Mouse (Mus musculus) forebrain, embryonic 11.5 days (tissue): ENCODE results near the gene Nup133. TPM values are rescaled to one million over a fixed set of nuclear protein-coding genes. Genes with fewer than 3 reads are reported as not detected.
A peak's percentile ranks its signal among the peaks of the same experiment; 100 is the strongest.

Experiments used
- ATAC-seq: fragments of 200-750 bp; cut with Nextera tagmentation; replicated peaks from 2 replicates; pipeline ENCODE4 v1.8.0; 2017; ENCODE audit warnings: moderate TSS enrichment; ENCODE audit not compliant: low FRiP score
- DNase-seq: peaks from one replicate; pipeline ENCODE4 v3.0.0-alpha.2; 2017; ENCODE audit warnings: low spot score
- H3K27ac ChIP-seq: fragments of 300-500 bp; sonication (generic); 2 replicates; pipeline ENCODE4 v1.5.1; 2014; ENCODE audit warnings: low read depth, low read length
- H3K27me3 ChIP-seq: fragments of 300-500 bp; sonication (generic); 2 replicates; pipeline ENCODE4 v1.6.1; 2014; ENCODE audit warnings: mild to moderate bottlenecking, low read length, mixed read lengths; ENCODE audit not compliant: control insufficient read depth, insufficient read depth
- H3K36me3 ChIP-seq: fragments of 300-500 bp; sonication (generic); 2 replicates; pipeline ENCODE4 v1.6.1; 2014; ENCODE audit warnings: mild to moderate bottlenecking, low read length, moderate library complexity, mixed read lengths; ENCODE audit not compliant: control insufficient read depth, insufficient read depth
- H3K4me1 ChIP-seq: fragments of 300-500 bp; sonication (generic); replicated peaks from 2 replicates; pipeline ENCODE4 v1.6.1; 2014; ENCODE audit warnings: low read length, mixed read lengths; ENCODE audit not compliant: control insufficient read depth, insufficient read depth
- H3K4me2 ChIP-seq: fragments of 300-500 bp; sonication (generic); 2 replicates; pipeline ENCODE4 v1.6.1; 2014; ENCODE audit warnings: low read depth, mild to moderate bottlenecking, low read length, moderate library complexity, mixed read lengths; ENCODE audit not compliant: severe bottlenecking
- H3K4me3 ChIP-seq: fragments of 300-500 bp; sonication (generic); 2 replicates; pipeline ENCODE4 v1.5.1; 2014; ENCODE audit warnings: low read depth, low read length
- H3K9ac ChIP-seq: fragments of 300-500 bp; sonication (generic); 2 replicates; pipeline ENCODE4 v1.6.1; 2014; ENCODE audit warnings: low read length
- H3K9me3 ChIP-seq: fragments of 300-500 bp; sonication (generic); 2 replicates; pipeline ENCODE4 v1.6.1; 2016; ENCODE audit warnings: low read length, mixed read lengths; ENCODE audit not compliant: control insufficient read depth
- WGBS: fragments of 180-500 bp; shearing (Covaris S2); extraction: QIAGEN DNeasy Blood & Tissue Kit; methylation state at CpG from one replicate; pipeline ENCODE4 v1.1.7; 2014; 5-methylcytosine and 5-hydroxymethylcytosine counted together
- polyA plus RNA-seq: library from polyadenylated mRNA; unstranded; fragments of >200 nt; fragmentation: Nextera tagmentation; extraction: Ambion mirVana; gene quantifications from 2 replicates; pipeline ENCODE4 v1.2.1, GENCODE M21; 2014

Nup133 gene
- polyA plus RNA-seq, 1 experiment from 2014 or later: 60.6 TPM

DNA sequence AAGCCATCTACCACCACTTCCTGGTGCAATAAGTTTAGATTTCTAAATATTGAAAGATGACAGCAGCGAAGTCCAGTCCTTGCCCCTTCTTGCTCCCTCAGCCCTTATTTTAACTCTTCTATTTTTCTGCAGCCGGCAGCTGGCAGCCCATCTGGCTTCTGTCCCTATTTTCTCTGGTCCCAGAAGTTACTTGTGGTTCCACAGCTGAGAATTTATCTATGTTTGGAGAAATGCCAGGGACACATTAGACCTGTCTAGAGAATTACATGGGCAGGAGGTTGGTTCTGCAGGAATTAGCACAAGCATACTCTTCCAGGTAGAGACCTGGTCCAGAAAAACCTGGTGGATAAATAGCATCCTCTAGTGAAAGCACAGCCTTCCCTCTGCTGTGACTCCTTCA lies 71.2 kb downstream of the Nup133 start:
- WGBS: 85% methylated on average over 2 of the region's 2 CpGs
- Histone ChIP-seq H3K27me3 (no peaks in the 10 kb centered on the region), H3K4me2 (no peak overlapping the region), H3K9ac (no peak overlapping the region), H3K4me1 (no peaks in the 10 kb centered on the region), H3K9me3 (no peaks in the 10 kb centered on the region), H3K36me3 (no peaks in the 10 kb centered on the region), H3K27ac (no peak overlapping the region), H3K4me3 (no peak overlapping the region)
- ATAC-seq (no peak), DNase-seq (no peak)

DNA sequence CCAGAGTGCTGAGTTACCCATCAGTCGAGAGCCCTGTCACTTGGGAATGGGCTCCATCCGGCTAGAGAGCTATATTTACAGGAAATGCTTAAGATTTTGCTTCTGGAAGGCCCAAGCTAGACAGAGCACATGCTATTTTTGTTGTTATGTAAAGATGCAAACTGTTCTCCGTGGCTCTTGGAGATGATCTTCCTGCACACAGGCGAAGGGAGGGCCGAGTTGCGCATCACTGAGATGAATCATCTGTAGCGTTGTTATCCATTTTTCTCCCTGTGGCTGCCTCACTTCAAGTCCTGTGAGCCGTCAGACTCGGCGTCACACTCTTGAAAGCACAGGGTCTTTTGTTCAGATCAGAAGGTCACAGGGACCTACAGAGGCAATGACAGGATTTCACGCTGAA lies 74.7 kb downstream of the Nup133 start:
- WGBS: 85% methylated on average over 11 of the region's 11 CpGs
- Histone ChIP-seq H3K4me2 (no peak overlapping the region), H3K9me3 (no peaks in the 10 kb centered on the region), H3K4me3 (no peak overlapping the region), H3K27ac (no peak overlapping the region), H3K4me1 (no peaks in the 10 kb centered on the region), H3K36me3 (no peaks in the 10 kb centered on the region), H3K9ac (no peak overlapping the region), H3K27me3 (no peaks in the 10 kb centered on the region)
- DNase-seq (no peak), ATAC-seq (no peak)

DNA sequence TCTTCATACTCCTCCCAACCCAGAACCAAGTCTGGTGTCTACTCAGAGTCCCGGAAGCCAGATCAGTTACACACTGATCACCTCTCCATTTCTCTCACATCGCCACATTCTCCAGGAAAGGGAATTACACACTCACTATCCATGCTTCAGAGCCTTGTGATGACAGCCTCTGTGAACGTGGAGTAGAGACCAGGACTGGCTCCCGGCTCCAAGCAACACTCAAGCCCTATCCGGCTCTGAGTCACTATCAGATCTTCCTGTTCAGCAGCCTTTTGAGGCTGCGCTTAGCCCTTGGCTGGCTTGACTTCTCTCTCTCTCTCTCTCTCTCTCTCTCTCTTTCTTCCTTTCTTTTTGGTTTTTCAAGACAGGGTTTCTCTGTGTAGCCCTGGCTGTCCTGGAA lies 75.7 kb downstream of the Nup133 start:
- ATAC-seq (no peak), DNase-seq (no peak)
- no peaks in the 10 kb centered on the region for H3K4me1 ChIP-seq
- H3K4me2 ChIP-seq: no peak overlapping the region
- H3K27ac ChIP-seq: no peak overlapping the region
- no peak overlapping the region for H3K9ac ChIP-seq
- 86% methylated on average over 6 of the region's 6 CpGs for WGBS
- no peaks in the 10 kb centered on the region for H3K9me3 ChIP-seq
- no peaks in the 10 kb centered on the region for H3K36me3 ChIP-seq
- no peaks in the 10 kb centered on the region for H3K27me3 ChIP-seq
- no peak overlapping the region for H3K4me3 ChIP-seq

DNA sequence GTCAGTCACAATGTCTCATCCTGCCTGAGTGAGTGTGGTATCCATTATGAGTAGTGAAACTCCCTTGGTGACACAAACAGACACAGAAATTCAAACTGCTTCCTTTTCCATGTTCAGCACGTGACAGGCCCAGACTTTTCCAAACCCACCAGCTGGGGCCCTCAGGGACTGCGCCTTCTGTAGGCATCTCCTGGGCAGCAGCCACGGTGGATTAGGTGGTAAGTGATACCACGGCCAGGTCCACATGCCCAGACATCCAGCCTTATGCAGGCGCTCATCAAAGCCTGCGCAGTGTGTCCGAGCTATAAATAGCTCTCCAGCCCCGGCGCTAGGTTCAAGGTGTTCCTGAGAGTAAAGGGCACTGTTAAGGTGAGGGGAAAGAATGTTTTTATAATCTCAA lies 77.0 kb downstream of the Nup133 start:
- Histone ChIP-seq H3K27me3 (no peaks in the 10 kb centered on the region), H3K4me1 (no peaks in the 10 kb centered on the region), H3K36me3 (no peaks in the 10 kb centered on the region), H3K4me2 (no peak overlapping the region), H3K9me3 (no peaks in the 10 kb centered on the region), H3K9ac (no peak overlapping the region), H3K27ac (no peak overlapping the region), H3K4me3 (no peak overlapping the region)
- WGBS: 81% methylated on average over 9 of the region's 9 CpGs
- ATAC-seq: no peak
- no peak for DNase-seq

DNA sequence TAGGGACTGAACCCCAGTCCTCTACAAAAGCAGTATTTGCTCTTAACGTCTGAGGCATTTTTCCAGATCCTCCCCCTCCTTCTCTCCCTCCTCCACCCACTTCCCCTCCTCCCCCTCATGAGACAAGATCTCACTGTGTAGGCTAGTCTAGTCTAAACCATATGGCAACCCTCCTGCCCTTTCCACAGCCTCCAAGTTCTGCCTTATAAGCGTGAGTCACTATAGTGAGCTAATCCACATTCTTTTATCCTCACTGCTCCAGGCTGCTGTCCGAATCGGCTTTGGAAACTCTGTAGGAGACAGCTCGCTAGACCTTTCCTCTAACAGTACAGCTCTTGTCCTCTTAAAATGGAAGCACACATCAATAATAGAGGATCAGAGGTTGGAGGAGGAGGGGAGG lies 82.1 kb downstream of the Nup133 start:
- WGBS: 21% methylated on average over 5 of the region's 5 CpGs
- Histone ChIP-seq H3K36me3 (no peaks in the 10 kb centered on the region), H3K4me1 (0 out of 2 replicates have a peak, but pooled peaks cover 2% of the 10 kb centered on the region), H3K4me2 (no peak overlapping the region), H3K9ac (no peak overlapping the region), H3K27me3 (no peaks in the 10 kb centered on the region), H3K27ac (no peak overlapping the region), H3K4me3 (no peak overlapping the region), H3K9me3 (no peaks in the 10 kb centered on the region)
- no peak for ATAC-seq
- no peak for DNase-seq

DNA sequence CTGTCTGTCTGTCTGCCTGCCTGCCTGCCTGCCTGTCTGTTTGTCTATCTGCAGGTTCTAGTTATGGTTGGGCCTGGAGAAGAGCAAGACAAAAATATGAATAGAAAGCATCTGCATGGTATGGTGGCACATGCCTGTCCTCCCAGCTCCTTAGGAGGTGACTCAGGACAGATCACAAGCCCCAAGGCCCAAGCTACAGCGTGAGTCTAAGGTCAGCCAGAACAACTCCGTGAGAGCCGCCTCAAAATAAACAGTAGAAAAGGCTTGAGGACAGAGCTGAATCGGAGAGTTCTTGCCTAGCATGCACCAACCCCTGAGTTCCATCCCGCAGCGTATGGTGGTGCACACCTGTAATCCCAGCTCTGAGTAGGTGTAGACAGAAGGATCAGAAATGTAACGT lies 83.3 kb downstream of the Nup133 start:
- Histone ChIP-seq H3K9ac (no peak overlapping the region), H3K4me3 (no peak overlapping the region), H3K4me1 (0 out of 2 replicates have a peak, but pooled peaks cover 2% of the 10 kb centered on the region), H3K36me3 (no peaks in the 10 kb centered on the region), H3K9me3 (no peaks in the 10 kb centered on the region), H3K27me3 (peaks cover 3% of the 10 kb centered on the region; the same call in 1 of the 2 replicates), H3K27ac (no peak overlapping the region), H3K4me2 (no peak overlapping the region)
- 89% methylated on average over 7 of the region's 7 CpGs for WGBS
- ATAC-seq (no peak), DNase-seq (no peak)

DNA sequence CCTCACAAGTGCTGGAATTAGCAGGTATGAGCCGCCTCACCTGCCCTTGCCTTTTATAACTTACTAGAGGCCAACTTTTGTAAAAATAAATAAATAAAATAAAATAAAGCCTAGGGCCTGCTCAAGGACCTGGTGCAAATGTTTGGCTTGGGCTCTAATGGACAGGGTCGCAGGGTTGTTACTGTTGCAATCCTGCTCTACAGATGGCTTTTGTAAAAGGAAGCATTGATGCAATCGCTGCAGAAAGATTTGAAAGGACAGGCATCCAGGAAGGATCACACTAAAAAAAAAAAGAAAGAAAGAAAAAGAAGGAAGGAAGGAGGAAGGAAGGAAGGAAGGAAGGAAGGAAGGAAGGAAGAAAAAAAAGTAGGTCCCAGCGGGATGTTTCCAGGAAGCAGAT lies 88.7 kb downstream of the Nup133 start:
- Histone ChIP-seq H3K27ac (no peak overlapping the region), H3K36me3 (no peaks in the 10 kb centered on the region), H3K4me2 (no peak overlapping the region), H3K4me3 (no peak overlapping the region), H3K27me3 (peaks cover 5% of the 10 kb centered on the region; the same call in 1 of the 2 replicates), H3K9me3 (no peaks in the 10 kb centered on the region; the same call in 1 of the 2 replicates), H3K9ac (no peak overlapping the region), H3K4me1 (peaks cover 9% of the 10 kb centered on the region; the same call in 1 of the 2 replicates)
- ATAC-seq (no peak), DNase-seq (no peak)
- 81% methylated on average over 4 of the region's 4 CpGs for WGBS

DNA sequence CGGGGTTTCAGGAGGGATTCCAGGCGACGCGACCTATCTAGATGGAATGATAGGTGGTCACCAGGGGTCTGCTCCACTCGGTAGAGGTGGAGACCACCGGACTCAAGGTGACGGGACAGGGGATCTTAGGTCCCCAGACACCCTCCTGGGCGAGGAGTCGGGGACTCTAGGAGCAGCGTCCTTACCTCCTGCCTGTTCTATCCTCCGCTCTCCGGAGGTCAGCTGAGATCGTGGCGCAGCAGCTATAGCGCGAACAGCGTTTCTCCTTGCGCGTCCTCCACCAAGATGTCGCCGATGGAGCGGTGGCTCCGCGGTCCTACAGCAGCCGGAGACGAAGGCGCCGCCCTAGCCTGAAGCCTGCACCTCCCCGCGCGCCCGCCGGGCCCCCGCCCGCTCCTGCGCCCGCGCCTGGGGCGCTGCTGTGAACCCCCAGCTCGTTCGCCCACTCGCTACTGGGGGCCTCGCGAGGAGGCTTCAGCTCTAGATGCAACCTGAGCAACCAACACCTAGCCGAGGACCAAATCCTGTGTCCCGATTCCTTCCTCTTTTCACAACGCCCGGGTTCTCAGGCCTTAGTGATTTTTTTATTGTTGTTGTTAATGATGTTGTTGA lies 89.3 kb downstream of the Nup133 start, which contains the start of gene Ccsap:
TSS of gene Ccsap (minus strand) at position 562 of the 612 bp plus-strand sequence.
- Histone ChIP-seq H3K4me3 (peak within 1 kb of the TSS; percentile 67), H3K36me3 (no peaks in the 10 kb centered on the region), H3K4me2 (peak within 1 kb of the TSS; percentile 64), H3K27me3 (peaks cover 5% of the 10 kb centered on the region; the same call in 1 of the 2 replicates), H3K27ac (0 out of 2 replicates have a peak within 1 kb of the TSS, but pooled peaks have one; percentile 1), H3K4me1 (peaks cover 9% of the 10 kb centered on the region; the same call in 1 of the 2 replicates), H3K9ac (peak within 1 kb of the TSS; percentile 61), H3K9me3 (no peaks in the 10 kb centered on the region; the same call in 1 of the 2 replicates)
- DNase-seq: peak; percentile 76
- no peak for ATAC-seq
- WGBS: 1% methylated on average over 45 of the region's 48 CpGs
